ENCODE assay signal across 8 mouse cellular contexts in genomic region chr14:21990321-21991021, GRCm38 (mm10). TPM values are rescaled to one million over a fixed set of nuclear protein-coding genes. Genes with fewer than 3 reads are reported as not detected.
DNase-seq lines count a peak whose midpoint lies in the region; ATAC-seq and TF ChIP-seq lines count a peak whose summit lies in the region.

No protein-coding gene starts in this region.

- H3K4me3 ChIP-seq in testis, adult 2 months (ENCODE audit: control insufficient read depth, low read depth, low read length): peak overlapping the region; percentile 39
- peak overlapping the region; percentile 90 for H3K4me3 ChIP-seq in midbrain, embryonic 11.5 days (ENCODE audit: low read depth, low read length)
- H3K4me3 ChIP-seq in cerebellum, adult 2 months (replicated peaks; ENCODE audit: insufficient read depth, low read depth, low read length): no peak overlapping the region

- DNase-seq in testis, postnatal 10 days (ENCODE audit: low spot score): no peak
- peak; percentile 26 to 45 for DNase-seq in gastrocnemius, postnatal 4 days (ENCODE audit: low spot score in 2 of 2)
- DNase-seq in kidney, postnatal 25 days: peak; percentile 56 to 70
- peak; percentile 96 for DNase-seq in midbrain, embryonic 11.5 days (ENCODE audit: low spot score, missing footprints)
- no peak for DNase-seq in frontal cortex, adult 2 months (ENCODE audit: extremely low spot score in 1 of 2, low spot score in 1 of 2)
- no peak for DNase-seq in layer of hippocampus, postnatal 14 days (ENCODE audit: low spot score in 2 of 2)
- no peak for DNase-seq in cerebellum, adult 2 months

- peak overlapping the region; percentile 76 for H3K9ac ChIP-seq in midbrain, embryonic 11.5 days (ENCODE audit: low read length)

- H3K9me3 ChIP-seq in midbrain, embryonic 11.5 days (ENCODE audit: control insufficient read depth, low read length): no peaks in the 10 kb centered on the region

- TF ChIP-seq CTCF in testis, adult 2 months (IDR thresholded peaks at IDR 0.05; ENCODE audit: control insufficient read depth, insufficient read depth, insufficient replicate concordance, low read depth, low read length): no peak
- TF ChIP-seq CTCF in cerebellum, adult 2 months (IDR thresholded peaks at IDR 0.05; ENCODE audit: borderline replicate concordance, insufficient read depth, low read depth, low read length): no peak

- peak overlapping the region; percentile 87 for H3K4me2 ChIP-seq in midbrain, embryonic 11.5 days

- H3K4me1 ChIP-seq in testis, adult 2 months (ENCODE audit: control insufficient read depth, insufficient read depth, low read length): peaks cover 27% of the 10 kb centered on the region
- H3K4me1 ChIP-seq in midbrain, embryonic 11.5 days (ENCODE audit: control insufficient read depth, insufficient read depth, low read length): peaks cover 28% of the 10 kb centered on the region
- H3K4me1 ChIP-seq in cerebellum, adult 2 months (ENCODE audit: control insufficient read depth, insufficient read depth, low read length): no peaks in the 10 kb centered on the region; the same call in 1 of the 2 replicates

- under 1% methylated on average over 31 of the region's 31 CpGs for WGBS in midbrain, embryonic 11.5 days
- WGBS in cerebellum, adult 2 months: 28% methylated on average over 31 of the region's 31 CpGs

- TF ChIP-seq POLR2A in testis, adult 2 months (IDR thresholded peaks at IDR 0.05; ENCODE audit: control insufficient read depth, low read depth, low read length): no peak
- no peak for TF ChIP-seq POLR2A in cerebellum, adult 2 months (IDR thresholded peaks at IDR 0.05; ENCODE audit: borderline replicate concordance, insufficient read depth, low read length)

- no peak for ATAC-seq in midbrain, embryonic 11.5 days (ENCODE audit: low FRiP score)

- H3K27ac ChIP-seq in testis, adult 2 months (ENCODE audit: control insufficient read depth, insufficient read depth, low read depth, low read length): peak overlapping the region; percentile 46
- H3K27ac ChIP-seq in midbrain, embryonic 11.5 days (ENCODE audit: low read depth, low read length): peak overlapping the region; percentile 80
- no peak overlapping the region for H3K27ac ChIP-seq in cerebellum, adult 2 months (ENCODE audit: insufficient read depth, low read length)

- peaks cover 8% of the 10 kb centered on the region for H3K27me3 ChIP-seq in testis, adult 2 months (ENCODE audit: control insufficient read depth, insufficient read depth, low read length)
- peaks cover 16% of the 10 kb centered on the region for H3K27me3 ChIP-seq in midbrain, embryonic 11.5 days (ENCODE audit: control insufficient read depth, insufficient read depth, low read length)
- H3K27me3 ChIP-seq in cerebellum, adult 2 months (ENCODE audit: control insufficient read depth, insufficient read depth, low read length): peaks cover 3% of the 10 kb centered on the region; the same call in 1 of the 2 replicates

- no peaks in the 10 kb centered on the region for H3K36me3 ChIP-seq in testis, adult 2 months (ENCODE audit: control insufficient read depth, insufficient read depth, low read length)
- 0 out of 2 replicates have a peak, but pooled peaks cover 2% of the 10 kb centered on the region for H3K36me3 ChIP-seq in midbrain, embryonic 11.5 days (ENCODE audit: control insufficient read depth, insufficient read depth, low read length)

RNA-seq across cellular contexts. Expression of gene Zfp503, which starts 1.1 kb away (rescaled TPM):
- polyA plus RNA-seq in testis, adult 2 months (2012; rRNA removed): 0.43 and 1.4 TPM in 2 replicates
- 10 to 100 TPM; 14.0 to 15.6 TPM for total RNA-seq in gastrocnemius, postnatal 4 days (2021)
- polyA plus RNA-seq in midbrain, embryonic 11.5 days (2014; fragmentation: Nextera tagmentation; extraction: Ambion mirVana): 6.2 and 7.5 TPM in 2 replicates
- 1.2 and 1.4 TPM in 2 replicates for polyA plus RNA-seq in frontal cortex, adult 2 months (2012; rRNA removed)
- total RNA-seq in layer of hippocampus, postnatal 14 days (2021): 1 to 10 TPM; 2.9 TPM
- polyA plus RNA-seq in cerebellum, adult 2 months (2012; rRNA removed): 4.0 and 4.4 TPM in 2 replicates

RNA-seq across cellular contexts. Expression of gene Lrmda, which starts 29.0 kb away (rescaled TPM):
- polyA plus RNA-seq in testis, adult 2 months (2012; rRNA removed): 1.6 and 2.1 TPM in 2 replicates
- total RNA-seq in gastrocnemius, postnatal 4 days (2021): 1 to 10 TPM; 1.5 to 1.9 TPM
- polyA plus RNA-seq in midbrain, embryonic 11.5 days (2014; fragmentation: Nextera tagmentation; extraction: Ambion mirVana): 0.23 and 0.34 TPM in 2 replicates
- 0.14 and 0.53 TPM in 2 replicates for polyA plus RNA-seq in frontal cortex, adult 2 months (2012; rRNA removed)
- under 1 TPM in 1 of 2 experiments, not detected in 1; 0.95 TPM for total RNA-seq in layer of hippocampus, postnatal 14 days (2021)
- polyA plus RNA-seq in cerebellum, adult 2 months (2012; rRNA removed): 0.57 and 0.65 TPM in 2 replicates

Comparison
In these comparisons a context has a peak if more than half of its experiments do, and no peak if none do; other contexts are left out.
1. DNase-seq: peak in gastrocnemius, postnatal 4 days (2 of 2), kidney, postnatal 25 days (2 of 2) and midbrain, embryonic 11.5 days (single experiment); none in testis, postnatal 10 days (single experiment), frontal cortex, adult 2 months (0 of 2), layer of hippocampus, postnatal 14 days (0 of 2) and cerebellum, adult 2 months (0 of 2).